Mouse (Mus musculus): ENCODE measurements around the gene Polr2c.
"Not testable (repeated sequence)": the region's sequence is repeated elsewhere in the genome, so short reads cannot be mapped to it uniquely, and the experiment has no call there.

Gene Polr2c

GRCm38 (mm10) chr8:94857346-94858173 lies at the start of gene Polr2c:
TSS of gene Polr2c (plus strand) at chr8:94857450.
- DNase-seq (ENCODE audit: low spot score in 2 of 2), result peak in 1 of 2 experiments; percentile 89

GRCm38 (mm10) chr8:94807506-94807905 lies 49.7 kb upstream of the Polr2c start:
- no peak for DNase-seq (ENCODE audit: low spot score in 2 of 2)

GRCm38 (mm10) chr8:94808372-94808771 lies 48.9 kb upstream of the Polr2c start:
- DNase-seq (ENCODE audit: low spot score in 2 of 2), result no peak

GRCm38 (mm10) chr8:94810153-94810552 lies 47.1 kb upstream of the Polr2c start, which contains the start of gene Ccl17:
TSS of gene Ccl17 (plus strand) at chr8:94810453.
- no peak for DNase-seq (ENCODE audit: low spot score in 2 of 2)

- DNase-seq (ENCODE audit: low spot score in 2 of 2), result no peak
Measured at GRCm38 (mm10) chr8:94810855-94811254, 46.4 kb upstream of the Polr2c start.

GRCm38 (mm10) chr8:94811654-94812053 lies 45.6 kb upstream of the Polr2c start:
- no peak for DNase-seq (ENCODE audit: low spot score in 2 of 2)

GRCm38 (mm10) chr8:94812645-94813098 lies 44.6 kb upstream of the Polr2c start:
- DNase-seq (ENCODE audit: low spot score in 2 of 2), result peak; percentile 73 to 86

GRCm38 (mm10) chr8:94814556-94814955 lies 42.7 kb upstream of the Polr2c start:
- no peak for DNase-seq (ENCODE audit: low spot score in 2 of 2)

GRCm38 (mm10) chr8:94817933-94818332 lies 39.3 kb upstream of the Polr2c start:
- DNase-seq (ENCODE audit: low spot score in 2 of 2), result no peak

- DNase-seq (ENCODE audit: low spot score in 2 of 2), result no peak
Measured at GRCm38 (mm10) chr8:94819671-94820179, 37.5 kb upstream of the Polr2c start.

GRCm38 (mm10) chr8:94820553-94820952 lies 36.7 kb upstream of the Polr2c start:
- DNase-seq (ENCODE audit: low spot score in 2 of 2), result no peak

- DNase-seq (ENCODE audit: low spot score in 2 of 2), result no peak
Measured at GRCm38 (mm10) chr8:94821381-94821780, 35.9 kb upstream of the Polr2c start.

- DNase-seq (ENCODE audit: low spot score in 2 of 2), result peak in 1 of 2 experiments; percentile 54
Measured at GRCm38 (mm10) chr8:94822637-94823560, 34.4 kb upstream of the Polr2c start.

GRCm38 (mm10) chr8:94825170-94825569 lies 32.1 kb upstream of the Polr2c start:
- no peak for DNase-seq (ENCODE audit: low spot score in 2 of 2)

GRCm38 (mm10) chr8:94826210-94826609 lies 31.0 kb upstream of the Polr2c start:
- DNase-seq (ENCODE audit: low spot score in 2 of 2), result no peak

- no peak for DNase-seq (ENCODE audit: low spot score in 2 of 2)
Measured at GRCm38 (mm10) chr8:94828284-94828683, 29.0 kb upstream of the Polr2c start.

GRCm38 (mm10) chr8:94833901-94834405 lies 23.3 kb upstream of the Polr2c start:
- not testable (repeated sequence) for DNase-seq (ENCODE audit: low spot score in 2 of 2)

- not testable (repeated sequence) for DNase-seq (ENCODE audit: low spot score in 2 of 2)
Measured at GRCm38 (mm10) chr8:94835751-94836150, 21.5 kb upstream of the Polr2c start.

GRCm38 (mm10) chr8:94836456-94837240 lies 20.6 kb upstream of the Polr2c start:
- DNase-seq (ENCODE audit: low spot score in 2 of 2), result no peak

- peak; percentile 90 to 96 for DNase-seq (ENCODE audit: low spot score in 2 of 2)
Measured at GRCm38 (mm10) chr8:94837662-94838574, 19.3 kb upstream of the Polr2c start, which contains the start of the genes Coq9 and Ciapin1. TSS of gene Coq9 (plus strand) at chr8:94838321. TSS of gene Ciapin1 (minus strand) at chr8:94838358.
